Mouse (Mus musculus) lung, postnatal 0 days (tissue): ENCODE measurements at regions not wholly inside any gene's neighbourhood (a gene's known extent, or its start where the extent isn't known, plus 50 kb on each side); places are given as distances from the start of the nearest gene placed in this dataset.

Experiments used
- ATAC-seq: fragments of 200-750 bp; cut with Nextera tagmentation; 2 replicates; pipeline ENCODE4 v1.8.0; 2017; ENCODE audit warnings: moderate library complexity
- DNase-seq: peaks from one replicate; pipeline ENCODE4 v3.0.0-alpha.2; 2016; ENCODE audit warnings: low spot score
- H3K27ac ChIP-seq: fragments of 300-500 bp; sonication (generic); 2 replicates; pipeline ENCODE4 v1.5.1; 2014; ENCODE audit warnings: antibody characterized with exemption, mild to moderate bottlenecking, low read length, mixed read lengths
- H3K27me3 ChIP-seq: fragments of 300-500 bp; sonication (generic); replicated peaks from 2 replicates; pipeline ENCODE4 v1.6.1; 2014; ENCODE audit warnings: low read length, mixed read lengths; ENCODE audit not compliant: insufficient read depth
- H3K36me3 ChIP-seq: fragments of 300-500 bp; sonication (generic); 2 replicates; pipeline ENCODE4 v1.6.1; 2014; ENCODE audit warnings: low read length, mixed read lengths; ENCODE audit not compliant: insufficient read depth
- H3K4me1 ChIP-seq: fragments of 300-500 bp; sonication (generic); 2 replicates; pipeline ENCODE4 v1.6.1; 2014; ENCODE audit warnings: antibody characterized with exemption, low read depth, low read length, mixed read lengths; ENCODE audit not compliant: insufficient read depth
- H3K4me2 ChIP-seq: fragments of 300-500 bp; sonication (generic); replicated peaks from 2 replicates; pipeline ENCODE4 v1.6.1; 2014; ENCODE audit warnings: low read depth, mild to moderate bottlenecking, low read length, moderate library complexity, mixed read lengths
- H3K4me3 ChIP-seq: fragments of 300-500 bp; sonication (generic); 2 replicates; pipeline ENCODE4 v1.5.1; 2014; ENCODE audit warnings: low read depth, low read length
- H3K9ac ChIP-seq: fragments of 300-500 bp; sonication (generic); replicated peaks from 2 replicates; pipeline ENCODE4 v1.6.1; 2014; ENCODE audit warnings: low read depth, mild to moderate bottlenecking
- H3K9me3 ChIP-seq: fragments of 300-500 bp; sonication (generic); 2 replicates; pipeline ENCODE4 v1.6.1; 2016; ENCODE audit warnings: low read length, mixed read lengths
- CTCF ChIP-seq: IDR thresholded peaks from 2 replicates; pipeline ENCODE4 v1.5.1; 2016; ENCODE audit warnings: antibody characterized with exemption, mild to moderate bottlenecking
- EP300 ChIP-seq: IDR thresholded peaks from 2 replicates; pipeline ENCODE4 v1.6.1; 2016; ENCODE audit warnings: antibody characterized with exemption, mild to moderate bottlenecking, control low read depth
- WGBS: fragments of 180-500 bp; shearing (Covaris S2); extraction: QIAGEN DNeasy Blood & Tissue Kit; methylation state at CpG from one replicate; pipeline ENCODE4 v1.1.7; 2014; 5-methylcytosine and 5-hydroxymethylcytosine counted together

DNA sequence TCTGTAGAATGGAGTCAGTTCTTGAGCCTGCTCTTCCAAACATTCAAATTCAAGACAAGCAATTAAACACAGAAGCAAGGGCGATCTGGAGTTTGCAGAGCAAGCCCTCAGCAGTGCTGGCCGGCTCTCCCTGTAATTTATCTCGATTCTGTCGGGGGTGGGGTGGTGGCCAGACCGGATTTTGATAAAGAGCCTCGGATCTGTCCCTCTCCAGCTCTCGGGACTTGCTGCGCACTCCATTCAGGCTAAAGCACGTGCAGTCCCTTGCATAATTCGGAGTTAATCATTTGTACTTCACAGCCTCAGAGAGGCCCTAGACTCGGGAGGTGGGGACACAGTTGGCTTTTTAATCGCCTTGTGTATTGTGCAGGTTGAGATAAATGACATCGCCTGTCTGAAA, 145.6 kb upstream of the Zfp507 start:
- Histone ChIP-seq H3K9ac (no peak overlapping the region), H3K27ac (no peak overlapping the region), H3K9me3 (no peaks in the 10 kb centered on the region), H3K36me3 (no peaks in the 10 kb centered on the region), H3K4me2 (peak overlapping the region; percentile 8; the same call in 1 of the 2 replicates), H3K4me1 (no peaks in the 10 kb centered on the region), H3K27me3 (no peaks in the 10 kb centered on the region), H3K4me3 (no peak overlapping the region)
- DNase-seq (peak; percentile 85), ATAC-seq (peak; percentile 95)
- TF ChIP-seq EP300 (peak; percentile 73), CTCF (no peak)
- WGBS = 1% methylated on average over 13 of the region's 13 CpGs

DNA sequence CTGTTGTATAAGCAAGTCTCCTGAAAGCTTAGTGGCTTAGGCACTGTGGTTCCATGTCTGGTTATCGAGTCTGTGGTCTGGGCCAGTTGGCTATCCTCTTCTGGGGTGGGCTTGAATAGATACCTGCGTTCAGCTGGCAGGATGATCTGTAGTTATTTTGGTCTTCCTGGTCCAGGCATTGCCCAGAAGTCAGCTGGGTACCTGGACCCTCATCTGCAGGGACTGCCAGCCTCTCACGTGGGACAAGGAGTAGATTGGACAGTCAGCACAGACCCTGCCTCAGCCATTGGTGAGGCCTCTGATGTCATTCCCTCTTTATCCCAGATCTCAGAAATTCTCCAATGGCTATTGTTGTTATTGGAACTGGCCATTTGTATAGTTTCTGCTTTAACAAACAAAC, 138.3 kb upstream of the Zfp507 start:
- no peak for ATAC-seq
- WGBS = 79% methylated on average over 3 of the region's 3 CpGs

DNA sequence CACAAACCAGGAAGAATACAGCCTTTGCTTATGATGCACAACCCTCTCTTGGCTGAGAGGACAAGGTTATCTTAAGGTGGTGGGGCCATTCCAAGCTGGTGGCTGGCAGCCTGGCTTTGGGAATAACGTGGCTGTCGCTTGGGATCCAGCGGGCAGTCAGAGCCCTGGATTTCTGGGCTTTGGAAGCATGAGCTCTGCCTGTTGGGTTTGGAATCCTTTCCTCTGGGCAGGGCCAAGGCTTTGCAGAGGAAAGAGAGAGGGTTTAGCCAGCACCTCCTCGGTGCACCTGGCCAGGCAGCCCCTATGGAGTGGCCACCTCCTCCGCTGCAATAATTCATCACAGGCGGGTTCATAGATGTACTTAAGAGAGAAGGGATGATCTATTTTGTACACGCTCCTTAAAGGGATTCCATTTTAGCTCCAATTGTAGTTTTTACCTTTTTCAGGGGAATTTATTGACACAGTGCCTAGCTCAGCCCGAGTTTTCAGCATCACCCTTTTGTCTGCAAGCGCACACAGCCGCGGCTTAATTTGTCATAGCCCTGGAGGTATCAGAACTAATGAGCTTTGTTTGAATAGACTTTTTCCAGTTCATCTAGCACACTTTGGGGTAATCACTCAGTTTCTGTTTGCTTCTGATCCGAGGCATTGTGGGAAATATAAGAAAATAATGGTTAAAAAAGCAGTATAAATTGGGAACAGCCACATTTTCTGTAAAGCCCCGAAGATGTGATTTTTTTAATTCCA, 135.5 kb upstream of the Zfp507 start:
- Histone ChIP-seq H3K9me3 (no peaks in the 10 kb centered on the region), H3K4me2 (no peak overlapping the region), H3K27me3 (no peaks in the 10 kb centered on the region), H3K9ac (no peak overlapping the region), H3K27ac (no peak overlapping the region), H3K4me1 (no peaks in the 10 kb centered on the region), H3K4me3 (no peak overlapping the region), H3K36me3 (no peaks in the 10 kb centered on the region)
- 72% methylated on average over 13 of the region's 13 CpGs for WGBS
- no peak for TF ChIP-seq CTCF
- TF ChIP-seq EP300 = no peak
- DNase-seq (no peak), ATAC-seq (no peak)

More for the DNA sequence above, 138.3 kb upstream of the Zfp507 start:
- DNase-seq = no peak
- H3K4me2 ChIP-seq = no peak overlapping the region
- H3K4me3 ChIP-seq = no peak overlapping the region
- H3K27me3 ChIP-seq = no peaks in the 10 kb centered on the region
- TF ChIP-seq EP300 = no peak
- no peak for TF ChIP-seq CTCF
- no peaks in the 10 kb centered on the region for H3K9me3 ChIP-seq
- H3K9ac ChIP-seq = no peak overlapping the region
- H3K36me3 ChIP-seq = no peaks in the 10 kb centered on the region
- H3K27ac ChIP-seq = no peak overlapping the region
- no peaks in the 10 kb centered on the region for H3K4me1 ChIP-seq

GRCm38 (mm10) chr7:35926749-35927148, 123.9 kb upstream of the Zfp507 start:
- Histone ChIP-seq H3K4me3 (no peak overlapping the region), H3K27me3 (no peaks in the 10 kb centered on the region), H3K4me2 (no peak overlapping the region), H3K9me3 (no peaks in the 10 kb centered on the region), H3K4me1 (no peaks in the 10 kb centered on the region), H3K36me3 (no peaks in the 10 kb centered on the region), H3K27ac (no peak overlapping the region), H3K9ac (no peak overlapping the region)
- whole genome bisulfite sequencing = 87% methylated on average over 4 of the region's 4 CpGs
- DNase-seq (no peak), ATAC-seq (no peak)
- TF ChIP-seq CTCF (peak; percentile 21; the same call in 1 of the 2 replicates), EP300 (no peak)

GRCm38 (mm10) chr7:35922582-35922981, 119.8 kb upstream of the Zfp507 start:
- 26% methylated on average over 9 of the region's 9 CpGs for WGBS
- no peaks in the 10 kb centered on the region for H3K9me3 ChIP-seq
- no peak overlapping the region for H3K4me3 ChIP-seq

DNA sequence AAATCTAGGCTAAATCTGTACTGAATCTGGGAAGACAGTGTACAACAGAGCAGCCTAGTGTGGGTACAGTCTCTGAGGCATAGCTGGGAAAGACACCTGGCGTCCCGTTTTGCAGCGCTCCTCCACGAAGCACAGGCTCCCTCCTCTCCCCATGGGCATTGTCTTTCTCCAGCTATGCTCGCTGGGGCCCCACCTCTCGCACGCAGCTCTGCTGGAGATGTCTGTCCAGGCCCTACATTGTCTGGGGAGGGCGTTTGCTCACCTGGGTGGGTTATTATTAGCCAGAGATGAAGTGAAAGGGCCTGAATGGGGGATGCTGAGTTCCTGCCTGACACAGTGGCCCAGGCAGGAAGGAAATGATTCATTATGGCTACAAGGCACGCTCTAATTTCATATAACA, 118.1 kb upstream of the Zfp507 start:
- ATAC-seq (no peak; the same call in 1 of the 2 replicates), DNase-seq (no peak)
- Histone ChIP-seq H3K4me1 (no peaks in the 10 kb centered on the region), H3K9me3 (no peaks in the 10 kb centered on the region), H3K9ac (no peak overlapping the region), H3K27me3 (no peaks in the 10 kb centered on the region), H3K27ac (no peak overlapping the region), H3K36me3 (no peaks in the 10 kb centered on the region), H3K4me2 (no peak overlapping the region), H3K4me3 (no peak overlapping the region)
- TF ChIP-seq CTCF (no peak), EP300 (no peak)
- 29% methylated on average over 9 of the region's 9 CpGs for WGBS

More at GRCm38 (mm10) chr7:35922582-35922981, 119.8 kb upstream of the Zfp507 start:
- Histone ChIP-seq H3K27me3 (no peaks in the 10 kb centered on the region), H3K9ac (no peak overlapping the region), H3K36me3 (no peaks in the 10 kb centered on the region), H3K4me2 (no peak overlapping the region; the same call in 1 of the 2 replicates), H3K27ac (no peak overlapping the region), H3K4me1 (no peaks in the 10 kb centered on the region)
- DNase-seq (no peak), ATAC-seq (no peak)
- TF ChIP-seq CTCF = no peak
- no peak for TF ChIP-seq EP300
